Mouse (Mus musculus) embryonic facial prominence, embryonic 14.5 days (tissue): ENCODE data around the gene Tas2r124. TPM values are rescaled to one million over a fixed set of nuclear protein-coding genes. Genes with fewer than 3 reads are reported as not detected.

Source experiments
- polyA plus RNA-seq: library from polyadenylated mRNA; unstranded; fragments of >200 nt; fragmentation: Nextera tagmentation; extraction: Ambion mirVana; gene quantifications from 2 replicates; pipeline ENCODE4 v1.2.1, GENCODE M21; 2014

Tas2r124 gene
- polyA plus RNA-seq, 1 experiment from 2014 or later = not detected

Other genes with a start within 250 kb of the Tas2r124 start
- gene Prh1, start 184.9 kb upstream of the Tas2r124 start, polyA plus RNA-seq = not detected in 2 replicates
- gene Prp2, start 158.8 kb upstream of the Tas2r124 start, polyA plus RNA-seq = not detected in 2 replicates
- not detected in 2 replicates for gene A630073D07Rik, start 103.2 kb upstream of the Tas2r124 start, polyA plus RNA-seq
- not detected in 2 replicates for gene Tas2r120, start 97.8 kb upstream of the Tas2r124 start, polyA plus RNA-seq
- gene Tas2r121, start 53.7 kb upstream of the Tas2r124 start, polyA plus RNA-seq = not detected in 2 replicates
- gene Tas2r122, start 42.8 kb upstream of the Tas2r124 start, polyA plus RNA-seq = not detected in 2 replicates
- gene Tas2r115, start 16.7 kb upstream of the Tas2r124 start, polyA plus RNA-seq = not detected in 2 replicates
- gene Tas2r102, start 7.4 kb downstream of the Tas2r124 start, polyA plus RNA-seq = not detected in 2 replicates
- gene Tas2r136, start 23.4 kb downstream of the Tas2r124 start, polyA plus RNA-seq = not detected in 2 replicates
- not detected in 2 replicates for gene Tas2r117, start 48.1 kb downstream of the Tas2r124 start, polyA plus RNA-seq
- not detected in 2 replicates for gene Tas2r123, start 92.4 kb downstream of the Tas2r124 start, polyA plus RNA-seq
- gene Tas2r116, start 100.7 kb downstream of the Tas2r124 start, polyA plus RNA-seq = not detected in 2 replicates
- gene Tas2r110, start 113.3 kb downstream of the Tas2r124 start, polyA plus RNA-seq = not detected in 2 replicates
- not detected in 2 replicates for gene Tas2r113, start 138.3 kb downstream of the Tas2r124 start, polyA plus RNA-seq
- not detected in 2 replicates for gene Tas2r125, start 154.9 kb downstream of the Tas2r124 start, polyA plus RNA-seq
- not detected in 2 replicates for gene Tas2r129, start 196.4 kb downstream of the Tas2r124 start, polyA plus RNA-seq
- not detected in 2 replicates for gene Tas2r131, start 203.2 kb downstream of the Tas2r124 start, polyA plus RNA-seq
- not detected in 2 replicates for gene Tas2r109, start 226.2 kb downstream of the Tas2r124 start, polyA plus RNA-seq